Mouse (Mus musculus): Measurements from ENCODE around the gene Hyal1. TPM values are rescaled to one million over a fixed set of nuclear protein-coding genes. Genes with fewer than 3 reads are reported as not detected.

Gene Hyal1
- polyA plus RNA-seq, 1 experiment from 2014 or later = 9.0 TPM

Other genes starting within 250 kb of the Hyal1 start
- gene Hemk1, start 238.6 kb upstream of the Hyal1 start, polyA plus RNA-seq (2015; fragmentation: Nextera tagmentation; extraction: Ambion mirVana) = 5.7 and 6.2 TPM in 2 replicates
- gene 6430571L13Rik, start 236.3 kb upstream of the Hyal1 start, polyA plus RNA-seq (2015; fragmentation: Nextera tagmentation; extraction: Ambion mirVana) = 0.42 and 0.51 TPM in 2 replicates
- 0.31 and 0.35 TPM in 2 replicates for gene Cacna2d2, start 177.3 kb upstream of the Hyal1 start, polyA plus RNA-seq (2015; fragmentation: Nextera tagmentation; extraction: Ambion mirVana)
- 35.0 and 37.1 TPM in 2 replicates for gene Tmem115, start 43.0 kb upstream of the Hyal1 start, polyA plus RNA-seq (2015; fragmentation: Nextera tagmentation; extraction: Ambion mirVana)
- 48.5 and 49.8 TPM in 2 replicates for gene Cyb561d2, start 34.7 kb upstream of the Hyal1 start, polyA plus RNA-seq (2015; fragmentation: Nextera tagmentation; extraction: Ambion mirVana)
- gene Nprl2, start 34.7 kb upstream of the Hyal1 start, polyA plus RNA-seq (2015; fragmentation: Nextera tagmentation; extraction: Ambion mirVana) = 47.2 and 48.4 TPM in 2 replicates
- gene Zmynd10, start 29.6 kb upstream of the Hyal1 start, polyA plus RNA-seq (2015; fragmentation: Nextera tagmentation; extraction: Ambion mirVana) = 0.89 and 1.5 TPM in 2 replicates
- gene Rassf1, start 25.4 kb upstream of the Hyal1 start, polyA plus RNA-seq (2015; fragmentation: Nextera tagmentation; extraction: Ambion mirVana) = 52.1 and 56.2 TPM in 2 replicates
- gene Tusc2, start 13.7 kb upstream of the Hyal1 start, polyA plus RNA-seq (2015; fragmentation: Nextera tagmentation; extraction: Ambion mirVana) = 56.7 and 57.8 TPM in 2 replicates
- 31.0 and 31.3 TPM in 2 replicates for gene Hyal2, start 9.0 kb upstream of the Hyal1 start, polyA plus RNA-seq (2015; fragmentation: Nextera tagmentation; extraction: Ambion mirVana)
- gene Naa80, start 2.0 kb downstream of the Hyal1 start, polyA plus RNA-seq (2015; fragmentation: Nextera tagmentation; extraction: Ambion mirVana) = 18.4 and 23.1 TPM in 2 replicates
- gene Hyal3, start 3.9 kb downstream of the Hyal1 start, polyA plus RNA-seq (2015; fragmentation: Nextera tagmentation; extraction: Ambion mirVana) = 0.90 and 1.2 TPM in 2 replicates
- 43.6 and 48.7 TPM in 2 replicates for gene Ifrd2, start 10.7 kb downstream of the Hyal1 start, polyA plus RNA-seq (2015; fragmentation: Nextera tagmentation; extraction: Ambion mirVana)
- gene Sema3b, start 32.3 kb downstream of the Hyal1 start, polyA plus RNA-seq (2015; fragmentation: Nextera tagmentation; extraction: Ambion mirVana) = 1.4 and 1.8 TPM in 2 replicates
- gene Gnai2, start 58.4 kb downstream of the Hyal1 start, polyA plus RNA-seq (2015; fragmentation: Nextera tagmentation; extraction: Ambion mirVana) = 466 and 479 TPM in 2 replicates
- 0.60 and 1.1 TPM in 2 replicates for gene Slc38a3, start 92.6 kb downstream of the Hyal1 start, polyA plus RNA-seq (2015; fragmentation: Nextera tagmentation; extraction: Ambion mirVana)
- 0.62 and 0.85 TPM in 2 replicates for gene Gnat1, start 102.8 kb downstream of the Hyal1 start, polyA plus RNA-seq (2015; fragmentation: Nextera tagmentation; extraction: Ambion mirVana)
- 2.2 and 3.2 TPM in 2 replicates for gene Sema3f, start 133.5 kb downstream of the Hyal1 start, polyA plus RNA-seq (2015; fragmentation: Nextera tagmentation; extraction: Ambion mirVana)
- gene Rbm5, start 194.1 kb downstream of the Hyal1 start, polyA plus RNA-seq (2015; fragmentation: Nextera tagmentation; extraction: Ambion mirVana) = 162 and 183 TPM in 2 replicates